Mouse (Mus musculus) small intestine, adult 2 months (tissue): ENCODE measurements at regions not wholly inside any gene's neighbourhood (a gene's known extent, or its start where the extent isn't known, plus 50 kb on each side); places are given as distances from the start of the nearest gene placed in this dataset.

Source experiments
- H3K27ac ChIP-seq: fragments of 200-500 bp; 2 replicates; pipeline ENCODE4 v1.5.1; 2012; ENCODE audit warnings: low read depth, low read length, control low read depth, inconsistent platforms; ENCODE audit not compliant: insufficient read depth
- H3K27me3 ChIP-seq: fragments of 200-500 bp; 2 replicates; pipeline ENCODE4 v1.6.1; 2012; ENCODE audit warnings: mild to moderate bottlenecking, moderate library complexity, low read length, inconsistent platforms; ENCODE audit not compliant: control insufficient read depth, insufficient read depth
- H3K36me3 ChIP-seq: fragments of 200-500 bp; 2 replicates; pipeline ENCODE4 v1.6.1; 2012; ENCODE audit warnings: mild to moderate bottlenecking, low read length, control low read depth, inconsistent platforms; ENCODE audit not compliant: control insufficient read depth, insufficient read depth
- H3K4me1 ChIP-seq: fragments of 200-500 bp; 2 replicates; pipeline ENCODE4 v1.6.1; 2012; ENCODE audit warnings: low read length, inconsistent platforms, mixed read lengths; ENCODE audit not compliant: control insufficient read depth, insufficient read depth, insufficient read length
- H3K4me3 ChIP-seq: fragments of 200-500 bp; 2 replicates; pipeline ENCODE4 v1.5.1; 2012; ENCODE audit warnings: low read depth, mild to moderate bottlenecking, control low read depth, inconsistent platforms, low read length, moderate library complexity
- CTCF ChIP-seq: fragments of 200-500 bp; IDR thresholded peaks from 2 replicates; pipeline ENCODE4 v1.5.1; 2012; ENCODE audit warnings: low read depth, mild to moderate bottlenecking, control low read depth, inconsistent platforms, low read length, moderate library complexity, mixed read lengths; ENCODE audit not compliant: insufficient replicate concordance, insufficient read length; ENCODE audit errors: extremely low read depth
- POLR2A ChIP-seq: fragments of 200-500 bp; IDR thresholded peaks from 2 replicates; pipeline ENCODE4 v1.6.1; 2012; ENCODE audit warnings: low read depth, mild to moderate bottlenecking, control low read depth, inconsistent platforms, low read length, moderate library complexity
- WGBS: fragments of 180-500 bp; shearing (Covaris S2); methylation state at CpG from one replicate; pipeline ENCODE4 v1.1.7; 2018; 5-methylcytosine and 5-hydroxymethylcytosine counted together

GRCm38 (mm10) chr1:61379771-61380517, 258.7 kb upstream of the Pard3b start:
- TF ChIP-seq POLR2A (no peak), CTCF (no peak)
- WGBS = 87% methylated on average over 21 of the region's 21 CpGs

GRCm38 (mm10) chr1:61387587-61387986, 251.0 kb upstream of the Pard3b start:
- Histone ChIP-seq H3K27ac (no peak overlapping the region), H3K4me3 (no peak overlapping the region), H3K36me3 (no peaks in the 10 kb centered on the region), H3K27me3 (no peaks in the 10 kb centered on the region), H3K4me1 (no peaks in the 10 kb centered on the region)
- TF ChIP-seq POLR2A = no peak
- TF ChIP-seq CTCF = no peak
- 51% methylated on average over 4 of the region's 4 CpGs for WGBS

More at GRCm38 (mm10) chr1:61379771-61380517, 258.7 kb upstream of the Pard3b start:
- H3K36me3 ChIP-seq = no peaks in the 10 kb centered on the region
- H3K4me3 ChIP-seq = no peak overlapping the region
- no peaks in the 10 kb centered on the region for H3K27me3 ChIP-seq
- no peaks in the 10 kb centered on the region for H3K4me1 ChIP-seq
- H3K27ac ChIP-seq = no peak overlapping the region

DNA sequence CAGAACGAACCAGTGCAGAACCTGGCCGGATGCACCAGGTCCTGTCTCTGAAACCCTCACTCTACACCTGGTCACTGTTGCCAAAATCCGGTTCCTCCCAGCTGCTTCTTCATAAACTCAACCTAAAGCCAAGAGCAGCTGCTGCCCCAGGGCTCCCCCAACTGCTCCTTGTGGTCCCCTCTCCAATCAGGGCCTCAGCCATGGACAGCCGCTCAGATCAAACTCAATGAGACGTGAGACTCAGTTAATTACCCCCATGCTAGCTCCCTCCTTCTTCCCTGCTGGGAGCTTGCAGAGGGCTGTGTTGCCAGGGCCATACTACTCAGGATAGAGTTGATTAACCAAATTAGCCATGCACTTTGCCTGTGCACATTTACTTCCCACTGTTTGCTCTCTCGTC, 240.8 kb upstream of the Pard3b start:
- 63% methylated on average over 6 of the region's 6 CpGs for WGBS
- TF ChIP-seq POLR2A (no peak), CTCF (no peak)
- no peak overlapping the region for H3K27ac ChIP-seq
- no peaks in the 10 kb centered on the region for H3K27me3 ChIP-seq
- H3K4me3 ChIP-seq = no peak overlapping the region
- H3K4me1 ChIP-seq = no peaks in the 10 kb centered on the region
- H3K36me3 ChIP-seq = no peaks in the 10 kb centered on the region

DNA sequence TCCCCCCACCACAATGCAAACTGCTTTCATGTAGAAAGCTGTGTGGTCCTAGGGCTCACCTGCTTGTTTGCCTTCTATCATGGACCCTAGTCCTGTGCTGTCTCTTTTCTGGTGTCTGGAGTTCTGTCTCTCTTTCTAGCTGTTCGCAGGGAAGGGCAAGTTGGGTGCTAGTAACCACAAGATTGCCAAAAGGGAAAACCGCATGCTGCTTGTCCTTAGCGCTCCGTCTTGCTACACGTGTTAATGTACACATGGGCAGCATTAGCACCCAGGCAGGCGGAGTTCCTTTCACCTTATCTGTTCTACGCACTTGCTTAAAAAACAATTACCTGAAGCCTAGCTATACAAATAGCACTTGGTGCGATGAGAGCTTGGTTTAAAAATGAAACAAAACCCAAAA, 236.3 kb upstream of the Pard3b start:
- WGBS = 34% methylated on average over 8 of the region's 8 CpGs
- Histone ChIP-seq H3K27ac (no peak overlapping the region), H3K4me3 (no peak overlapping the region), H3K4me1 (no peaks in the 10 kb centered on the region), H3K27me3 (no peaks in the 10 kb centered on the region), H3K36me3 (no peaks in the 10 kb centered on the region)
- TF ChIP-seq CTCF = no peak
- TF ChIP-seq POLR2A = no peak

DNA sequence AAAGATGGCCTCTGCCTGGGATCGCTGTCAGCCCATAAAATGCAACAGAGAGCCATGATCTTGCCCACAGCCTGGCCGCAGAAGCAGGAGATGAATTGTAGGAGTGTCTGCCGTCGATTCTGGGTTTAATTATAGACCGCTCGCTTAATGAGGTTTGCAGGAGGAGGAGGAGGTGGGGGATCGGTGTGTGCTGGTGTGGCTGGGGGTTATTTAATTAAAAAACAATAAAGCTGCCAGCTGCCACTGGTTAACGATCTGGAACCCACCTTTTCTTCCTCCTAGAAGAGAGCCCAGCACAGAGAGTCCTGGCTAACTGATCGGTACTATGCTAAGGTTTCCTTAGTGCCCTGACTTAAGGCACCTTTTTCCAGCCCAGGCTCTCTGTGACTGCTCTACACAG, 231.4 kb upstream of the Pard3b start:
- WGBS = 69% methylated on average over 9 of the region's 9 CpGs
- Histone ChIP-seq H3K36me3 (no peaks in the 10 kb centered on the region), H3K4me3 (no peak overlapping the region), H3K27ac (no peak overlapping the region), H3K27me3 (no peaks in the 10 kb centered on the region), H3K4me1 (no peaks in the 10 kb centered on the region)
- no peak for TF ChIP-seq POLR2A
- no peak for TF ChIP-seq CTCF

GRCm38 (mm10) chr1:61414772-61415171, 223.9 kb upstream of the Pard3b start:
- TF ChIP-seq CTCF (no peak), POLR2A (no peak)
- Histone ChIP-seq H3K36me3 (no peaks in the 10 kb centered on the region), H3K4me3 (no peak overlapping the region), H3K4me1 (no peaks in the 10 kb centered on the region), H3K27me3 (no peaks in the 10 kb centered on the region), H3K27ac (no peak overlapping the region)
- WGBS = 28% methylated on average over 2 of the region's 2 CpGs

DNA sequence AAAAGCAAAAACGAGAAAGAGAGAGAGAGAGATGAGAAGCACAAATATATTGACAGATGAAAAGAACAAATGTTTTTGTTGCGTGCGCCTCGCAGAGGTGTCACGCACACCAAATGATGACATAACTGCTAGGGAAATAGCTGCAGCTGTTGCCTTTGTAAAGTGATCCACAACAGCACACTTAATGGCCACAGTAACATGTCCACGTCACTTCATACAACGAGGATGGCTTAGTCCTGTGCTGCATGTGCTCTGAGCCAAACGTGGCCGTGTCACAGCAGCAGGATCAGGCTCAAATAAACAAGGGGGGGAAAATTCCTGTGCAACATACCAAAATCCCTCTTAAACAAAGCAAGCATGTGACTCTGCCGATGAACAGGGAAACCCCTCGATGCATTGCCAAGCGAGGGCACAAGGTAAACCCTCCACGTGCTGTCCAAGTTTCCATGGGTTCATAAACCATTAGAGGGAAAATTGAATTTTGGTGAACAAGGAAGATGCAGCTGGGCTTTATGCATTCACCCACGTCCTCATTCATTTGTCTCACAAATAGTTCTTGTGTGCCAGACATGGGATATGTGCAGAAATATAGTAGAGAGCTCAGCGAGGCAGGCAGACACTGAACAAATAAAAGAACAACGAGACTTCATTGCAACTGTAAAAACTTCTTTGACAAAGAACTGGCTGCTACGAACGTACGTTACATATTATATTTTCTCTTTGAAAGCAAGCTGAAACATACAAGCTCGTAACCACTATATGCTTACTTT, 223.0 kb upstream of the Pard3b start:
- TF ChIP-seq CTCF (no peak), POLR2A (no peak)

More for the DNA sequence above, 223.0 kb upstream of the Pard3b start:
- Histone ChIP-seq H3K36me3 (no peaks in the 10 kb centered on the region), H3K4me3 (no peak overlapping the region), H3K27me3 (no peaks in the 10 kb centered on the region), H3K27ac (no peak overlapping the region), H3K4me1 (no peaks in the 10 kb centered on the region)
- 79% methylated on average over 20 of the region's 20 CpGs for WGBS
